Mouse (Mus musculus): ENCODE measurements around the gene Gm49388. TPM values are rescaled to one million over a fixed set of nuclear protein-coding genes. Genes with fewer than 3 reads are reported as not detected.

Gene Gm49388
- polyA plus RNA-seq, 1 experiment from 2014 or later: not detected

- H3K4me1 ChIP-seq: 0 out of 2 replicates have a peak, but pooled peaks cover 4% of the 10 kb centered on the region
- no peaks in the 10 kb centered on the region for H3K36me3 ChIP-seq
- H3K27ac ChIP-seq: peak overlapping the region; percentile 11; the same call in 1 of the 2 replicates
- WGBS: 66% methylated on average over 4 of the region's 4 CpGs
- no peak overlapping the region for H3K4me3 ChIP-seq (replicated peaks)
- no peak overlapping the region for H3K9ac ChIP-seq
- no peaks in the 10 kb centered on the region for H3K27me3 ChIP-seq (replicated peaks)
- ATAC-seq (ENCODE audit: insufficient read depth, low FRiP score, low read depth): no peak
- no peak overlapping the region for H3K4me2 ChIP-seq
- H3K9me3 ChIP-seq: no peaks in the 10 kb centered on the region
Observed at GRCm38 (mm10) chr7:127813821-127814220, 28.4 kb downstream of the Gm49388 start.

DNA sequence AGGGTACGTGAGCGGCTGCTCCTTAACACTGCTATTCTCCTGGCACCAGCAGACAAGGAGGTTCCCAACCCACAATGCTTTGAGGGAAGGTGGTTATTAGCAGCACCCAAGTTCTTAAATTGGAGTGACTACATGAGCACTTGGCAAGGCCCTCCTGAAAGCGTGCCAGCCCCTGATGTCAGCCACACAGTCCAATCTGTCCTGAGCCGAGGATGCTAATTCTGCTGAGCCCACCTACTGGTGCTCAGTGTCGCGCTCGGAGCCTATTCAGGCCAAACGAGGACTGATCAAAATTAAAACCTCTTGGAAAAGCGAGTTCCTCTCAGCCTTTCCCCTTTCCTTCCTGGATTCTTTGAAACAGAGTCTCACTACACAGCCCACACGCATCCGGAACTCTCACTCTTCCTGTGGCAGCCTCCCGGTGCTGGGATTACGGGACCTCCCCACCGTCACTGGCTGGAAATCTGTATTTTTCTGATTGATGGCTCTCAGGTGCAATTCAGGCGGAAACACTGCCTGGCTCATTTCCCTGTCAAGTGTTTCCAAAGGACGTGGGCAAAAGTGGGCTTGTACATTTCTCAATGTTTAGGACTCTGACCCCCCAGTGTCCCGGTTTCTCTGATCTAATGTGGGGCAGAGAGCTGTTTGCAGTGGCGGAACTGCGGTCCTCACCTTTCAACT, 29.0 kb downstream of the Gm49388 start:
- WGBS: 79% methylated on average over 19 of the region's 19 CpGs
- H3K4me2 ChIP-seq: no peak overlapping the region
- H3K4me1 ChIP-seq: 0 out of 2 replicates have a peak, but pooled peaks cover 4% of the 10 kb centered on the region
- H3K9ac ChIP-seq: no peak overlapping the region
- H3K4me3 ChIP-seq (replicated peaks): no peak overlapping the region
- H3K36me3 ChIP-seq: no peaks in the 10 kb centered on the region
- no peaks in the 10 kb centered on the region for H3K27me3 ChIP-seq (replicated peaks)
- peak overlapping the region; percentile 13; the same call in 1 of the 2 replicates for H3K27ac ChIP-seq
- no peaks in the 10 kb centered on the region for H3K9me3 ChIP-seq
- no peak for ATAC-seq (ENCODE audit: insufficient read depth, low FRiP score, low read depth)

DNA sequence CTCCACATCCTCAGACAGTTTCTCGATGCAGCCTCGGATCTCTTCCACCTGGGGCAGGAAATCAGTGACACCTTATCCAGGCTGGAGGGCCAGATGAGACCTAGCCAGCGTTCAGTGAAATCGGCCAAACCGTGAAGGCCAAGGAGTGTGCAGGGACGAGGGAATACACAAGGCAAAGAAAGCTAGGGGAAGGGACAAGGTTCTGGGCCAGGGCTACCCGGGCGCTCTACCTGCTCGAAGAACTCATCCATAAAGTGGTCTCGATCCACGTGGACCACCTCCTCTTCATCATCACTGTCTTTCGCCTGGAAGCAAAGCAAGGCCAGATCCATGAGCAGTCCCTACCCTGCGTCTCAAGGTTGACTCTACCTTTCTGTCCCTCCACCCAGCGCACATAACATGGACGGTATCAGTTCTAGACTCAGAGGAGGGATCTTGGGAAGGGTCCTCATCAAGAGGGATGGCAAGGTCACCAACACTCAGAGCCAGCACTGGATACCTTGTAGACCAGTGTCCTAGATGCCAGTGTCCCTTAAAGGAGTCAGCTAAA, 29.8 kb downstream of the Gm49388 start:
- Histone ChIP-seq H3K36me3 (no peaks in the 10 kb centered on the region), H3K4me3 (replicated peaks) (no peak overlapping the region), H3K27ac (0 out of 2 replicates have a peak overlapping the region, but pooled peaks have one; percentile 13), H3K9ac (no peak overlapping the region), H3K4me1 (0 out of 2 replicates have a peak, but pooled peaks cover 4% of the 10 kb centered on the region), H3K9me3 (no peaks in the 10 kb centered on the region), H3K27me3 (replicated peaks) (no peaks in the 10 kb centered on the region), H3K4me2 (no peak overlapping the region)
- ATAC-seq (ENCODE audit: insufficient read depth, low FRiP score, low read depth): no peak
- WGBS: 87% methylated on average over 15 of the region's 15 CpGs

GRCm38 (mm10) chr7:127815954-127816821, 30.8 kb downstream of the Gm49388 start:
- 0 out of 2 replicates have a peak, but pooled peaks cover 4% of the 10 kb centered on the region for H3K4me1 ChIP-seq
- no peak overlapping the region for H3K4me2 ChIP-seq
- H3K27me3 ChIP-seq (replicated peaks): no peaks in the 10 kb centered on the region
- H3K27ac ChIP-seq: no peak overlapping the region
- no peak overlapping the region for H3K9ac ChIP-seq
- ATAC-seq (ENCODE audit: insufficient read depth, low FRiP score, low read depth): peak; percentile 37; the same call in 1 of the 2 replicates
- no peaks in the 10 kb centered on the region for H3K9me3 ChIP-seq
- H3K36me3 ChIP-seq: no peaks in the 10 kb centered on the region
- H3K4me3 ChIP-seq (replicated peaks): no peak overlapping the region
- WGBS: 57% methylated on average over 15 of the region's 15 CpGs

- no peak for ATAC-seq (ENCODE audit: insufficient read depth, low FRiP score, low read depth)
- 71% methylated on average over 7 of the region's 7 CpGs for WGBS
Observed at GRCm38 (mm10) chr7:127817053-127817452, 31.6 kb downstream of the Gm49388 start.

DNA sequence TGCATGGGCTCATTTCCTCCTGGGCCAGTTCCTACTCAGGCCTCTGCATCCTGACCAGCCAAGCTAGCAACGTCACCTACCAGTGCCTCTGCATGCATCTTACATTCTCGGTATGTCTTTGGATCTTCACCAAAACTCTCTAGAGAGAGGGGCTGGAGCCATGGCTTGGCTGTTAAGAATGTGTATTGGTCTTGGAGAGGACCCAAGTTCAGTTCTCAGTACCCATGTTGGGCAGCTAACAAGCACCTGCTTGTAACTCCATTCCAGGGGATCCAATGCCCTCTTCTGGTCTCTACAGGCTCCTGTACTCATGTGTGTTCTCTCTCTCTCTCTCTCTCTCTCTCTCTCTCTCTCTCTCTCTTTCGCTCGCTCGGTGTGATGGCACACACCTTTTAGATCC, 32.4 kb downstream of the Gm49388 start:
- no peaks in the 10 kb centered on the region for H3K9me3 ChIP-seq
- H3K4me3 ChIP-seq (replicated peaks): no peak overlapping the region
- H3K4me2 ChIP-seq: no peak overlapping the region
- no peak overlapping the region for H3K27ac ChIP-seq
- WGBS: 82% methylated on average over 5 of the region's 5 CpGs
- no peak for ATAC-seq (ENCODE audit: insufficient read depth, low FRiP score, low read depth)
- no peaks in the 10 kb centered on the region for H3K27me3 ChIP-seq (replicated peaks)
- H3K4me1 ChIP-seq: peaks cover 4% of the 10 kb centered on the region; the same call in 1 of the 2 replicates
- no peak overlapping the region for H3K9ac ChIP-seq
- H3K36me3 ChIP-seq: no peaks in the 10 kb centered on the region

More at GRCm38 (mm10) chr7:127817053-127817452, 31.6 kb downstream of the Gm49388 start:
- no peaks in the 10 kb centered on the region for H3K36me3 ChIP-seq
- H3K27ac ChIP-seq: no peak overlapping the region
- H3K4me1 ChIP-seq: 0 out of 2 replicates have a peak, but pooled peaks cover 4% of the 10 kb centered on the region
- H3K9ac ChIP-seq: no peak overlapping the region
- H3K9me3 ChIP-seq: no peaks in the 10 kb centered on the region
- H3K4me2 ChIP-seq: no peak overlapping the region
- no peak overlapping the region for H3K4me3 ChIP-seq (replicated peaks)
- no peaks in the 10 kb centered on the region for H3K27me3 ChIP-seq (replicated peaks)

DNA sequence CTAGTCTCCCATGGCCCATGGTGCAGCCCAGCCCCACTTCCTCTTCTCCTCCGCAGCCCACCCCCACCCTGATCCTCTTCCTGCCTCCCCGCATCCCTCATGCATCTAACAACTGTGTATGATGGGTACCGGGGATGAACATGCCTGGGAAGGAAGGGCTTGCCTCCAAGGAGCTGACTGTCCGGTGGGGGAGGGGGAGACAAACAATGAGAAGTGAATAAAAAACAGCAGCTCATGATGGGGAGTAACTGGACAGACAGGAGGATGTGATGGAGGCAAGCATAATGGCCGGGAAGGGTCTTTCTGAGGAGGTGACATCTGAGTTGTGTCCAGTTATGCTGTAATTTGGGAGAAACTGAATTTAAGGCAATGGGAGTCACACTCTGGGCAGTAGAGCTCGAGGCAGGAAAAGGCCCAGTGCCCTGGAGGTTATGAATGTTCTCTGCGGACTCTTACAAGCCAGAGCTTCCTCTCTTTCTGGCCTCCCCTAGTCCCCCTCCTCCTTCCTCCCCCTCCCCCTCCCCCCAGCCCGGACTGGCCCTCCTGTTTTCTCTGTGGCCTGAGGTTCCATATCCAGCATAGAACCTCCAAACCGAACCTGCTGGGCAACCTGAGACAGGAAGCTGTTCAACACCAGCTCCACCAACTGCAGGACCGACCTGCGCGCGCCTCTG, 35.6 kb downstream of the Gm49388 start:
- Histone ChIP-seq H3K4me1 (peaks cover 3% of the 10 kb centered on the region; the same call in 1 of the 2 replicates), H3K9ac (no peak overlapping the region), H3K9me3 (no peaks in the 10 kb centered on the region), H3K36me3 (no peaks in the 10 kb centered on the region), H3K27me3 (replicated peaks) (no peaks in the 10 kb centered on the region), H3K4me3 (replicated peaks) (no peak overlapping the region), H3K4me2 (no peak overlapping the region), H3K27ac (no peak overlapping the region)
- no peak for ATAC-seq (ENCODE audit: insufficient read depth, low FRiP score, low read depth)
- WGBS: 52% methylated on average over 13 of the region's 13 CpGs

GRCm38 (mm10) chr7:127822494-127822893, 37.1 kb downstream of the Gm49388 start:
- Histone ChIP-seq H3K27ac (no peak overlapping the region), H3K27me3 (replicated peaks) (no peaks in the 10 kb centered on the region), H3K4me3 (replicated peaks) (no peak overlapping the region), H3K4me1 (peaks cover 3% of the 10 kb centered on the region; the same call in 1 of the 2 replicates), H3K9ac (no peak overlapping the region), H3K4me2 (no peak overlapping the region), H3K36me3 (no peaks in the 10 kb centered on the region), H3K9me3 (no peaks in the 10 kb centered on the region)
- no peak for ATAC-seq (ENCODE audit: insufficient read depth, low FRiP score, low read depth)
- 79% methylated on average over 3 of the region's 3 CpGs for WGBS

DNA sequence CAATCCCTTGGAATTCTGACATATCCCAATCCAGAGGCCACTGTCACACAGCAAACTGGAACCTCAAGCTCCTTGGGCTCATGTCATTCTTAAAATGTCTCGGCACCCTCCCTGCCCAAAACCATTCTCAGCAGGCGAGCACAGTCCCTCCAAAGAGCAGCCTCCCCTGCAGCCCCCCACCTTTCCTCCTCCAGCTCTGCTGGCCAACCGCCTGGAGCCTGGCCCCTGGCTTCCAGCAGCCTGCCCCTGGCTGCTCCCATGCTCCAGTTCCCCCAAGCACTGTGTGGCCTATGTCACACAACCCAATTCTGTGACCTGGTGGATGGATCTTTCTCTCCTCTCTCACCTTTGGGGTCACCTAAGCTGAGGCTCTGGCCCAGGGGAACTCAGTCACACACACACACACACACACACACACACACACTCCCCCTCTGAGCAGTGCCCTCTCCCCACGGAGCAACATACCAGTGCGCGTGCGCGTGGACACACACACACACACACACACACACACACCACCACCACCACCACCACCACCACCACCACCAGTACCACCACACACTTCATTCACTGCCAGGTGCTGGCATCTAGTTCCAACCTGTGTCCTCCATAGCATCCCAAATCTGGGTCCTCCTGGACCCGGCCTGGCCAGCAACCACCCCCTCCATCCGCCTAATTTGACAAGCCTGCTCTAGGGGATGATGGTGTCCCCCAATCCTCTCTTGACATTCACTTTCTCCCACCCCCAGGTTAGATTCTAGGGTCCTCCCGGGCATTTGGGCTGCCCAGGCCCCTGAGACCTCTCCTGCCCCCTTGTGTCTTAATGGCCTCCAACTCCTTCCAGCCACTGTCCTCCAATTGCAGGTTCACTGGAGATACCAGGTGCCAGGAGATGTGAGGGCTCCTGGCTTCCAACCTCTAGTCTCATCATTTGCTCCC, 38.1 kb downstream of the Gm49388 start:
- Histone ChIP-seq H3K9ac (peak overlapping the region; percentile 52), H3K9me3 (no peaks in the 10 kb centered on the region), H3K36me3 (no peaks in the 10 kb centered on the region), H3K27ac (no peak overlapping the region), H3K4me2 (peak overlapping the region; percentile 70), H3K4me3 (replicated peaks) (peak overlapping the region; percentile 55), H3K4me1 (peaks cover 3% of the 10 kb centered on the region; the same call in 1 of the 2 replicates), H3K27me3 (replicated peaks) (no peaks in the 10 kb centered on the region)
- ATAC-seq (ENCODE audit: insufficient read depth, low FRiP score, low read depth): no peak
- 63% methylated on average over 11 of the region's 11 CpGs for WGBS

- 4% methylated on average over 27 of the region's 38 CpGs for WGBS
- Histone ChIP-seq H3K4me1 (peaks cover 3% of the 10 kb centered on the region; the same call in 1 of the 2 replicates), H3K4me3 (replicated peaks) (peak within 1 kb of the TSS; percentile 55), H3K4me2 (peak within 1 kb of the TSS; percentile 70), H3K27ac (no peak within 1 kb of the TSS; the same call in 1 of the 2 replicates), H3K9ac (peak within 1 kb of the TSS; percentile 52), H3K9me3 (no peaks in the 10 kb centered on the region), H3K36me3 (no peaks in the 10 kb centered on the region), H3K27me3 (replicated peaks) (no peaks in the 10 kb centered on the region)
- ATAC-seq (ENCODE audit: insufficient read depth, low FRiP score, low read depth): peak; percentile 36; the same call in 1 of the 2 replicates
Observed at GRCm38 (mm10) chr7:127824176-127824871, 38.9 kb downstream of the Gm49388 start, which contains the start of the genes Stx4a and Stx1b. Gene Stx4a, plus strand, starts transcription at chr7:127824294. Gene Stx1b, minus strand, starts transcription at chr7:127824549.
